Mouse (Mus musculus) lung, postnatal 36 days (tissue): ENCODE data around the gene Sirpa.

Experiments
- DNase-seq: peaks from one replicate; pipeline ENCODE4 v3.0.0; 2022; ENCODE audit warnings: mixed read lengths

The Sirpa gene

GRCm38 (mm10) chr2:129652616-129653015 lies 60.0 kb downstream of the Sirpa start:
- DNase-seq, result peak; percentile 32

DNA sequence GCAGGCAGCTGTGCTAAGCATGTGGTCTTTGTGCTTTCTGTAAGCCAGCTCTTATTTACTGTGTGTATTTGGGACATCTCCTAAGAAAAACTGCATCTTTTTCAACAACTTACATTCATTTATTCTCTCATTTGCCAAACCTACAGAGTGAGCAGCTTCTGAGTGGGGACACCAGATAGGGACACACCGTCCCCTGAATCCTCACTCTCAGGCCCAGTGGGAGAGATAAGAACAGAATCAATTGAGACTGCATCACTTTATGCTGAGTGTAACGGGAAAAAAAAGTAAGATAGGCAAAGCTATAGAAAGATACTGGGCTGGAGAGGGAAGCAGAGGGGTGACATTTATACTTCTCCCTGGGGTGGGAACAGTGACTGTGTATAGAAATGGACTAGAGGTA lies 61.0 kb downstream of the Sirpa start:
- no peak for DNase-seq

- peak; percentile 32 for DNase-seq
Measured at GRCm38 (mm10) chr2:129654233-129654950, 61.8 kb downstream of the Sirpa start.

- DNase-seq, result no peak
Measured at GRCm38 (mm10) chr2:129655033-129655432, 62.4 kb downstream of the Sirpa start.

- no peak for DNase-seq
Measured at GRCm38 (mm10) chr2:129658796-129659195, 66.2 kb downstream of the Sirpa start.

- peak; percentile 14 for DNase-seq
Measured at GRCm38 (mm10) chr2:129660020-129660419, 67.4 kb downstream of the Sirpa start.

GRCm38 (mm10) chr2:129662484-129662883 lies 69.8 kb downstream of the Sirpa start:
- DNase-seq, result peak; percentile 42

GRCm38 (mm10) chr2:129671911-129672310 lies 79.3 kb downstream of the Sirpa start:
- DNase-seq, result no peak

- DNase-seq, result peak; percentile 87
Measured at GRCm38 (mm10) chr2:129674935-129675634, 82.5 kb downstream of the Sirpa start.

GRCm38 (mm10) chr2:129677664-129678063 lies 85.0 kb downstream of the Sirpa start:
- DNase-seq, result no peak

- DNase-seq, result no peak
Measured at GRCm38 (mm10) chr2:129679066-129679465, 86.4 kb downstream of the Sirpa start.

DNA sequence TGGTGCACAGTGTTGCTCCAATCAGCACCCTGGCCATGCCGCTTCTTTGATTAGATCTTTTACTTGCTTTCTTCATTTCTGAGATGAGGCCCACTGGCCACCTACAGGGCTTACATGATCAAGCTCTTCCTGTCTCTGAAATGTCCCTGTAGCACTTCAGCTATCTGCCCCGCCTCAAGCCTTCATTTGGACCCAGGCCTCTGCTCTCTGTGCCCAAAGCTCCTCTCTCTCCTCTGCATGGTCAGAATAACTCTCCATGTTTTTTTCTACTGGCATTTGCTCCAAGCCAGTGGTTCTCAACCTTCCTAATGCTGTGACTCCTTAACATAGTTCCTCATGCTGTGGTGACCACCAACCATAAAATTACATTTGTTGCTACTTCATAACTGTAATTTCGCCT lies 87.6 kb downstream of the Sirpa start:
- no peak for DNase-seq
